Mouse (Mus musculus) adrenal gland, postnatal 36 days (tissue): ENCODE measurements around the gene Midn. TPM values are rescaled to one million over a fixed set of nuclear protein-coding genes. Genes with fewer than 3 reads are reported as not detected.

Experiments used
- DNase-seq, 2 experiments: peaks; one replicate each; pipeline ENCODE4 v3.0.0; 2021; ENCODE audit warnings: mixed read lengths in 1 of 2
- total RNA-seq, 2 experiments: library from RNA; stranded (reverse); gene quantifications; 2 replicates each; pipeline ENCODE4 v1.2.3; 2021

Gene Midn
- total RNA-seq, 2 experiments from 2014 or later: 104 to 188 TPM

DNA sequence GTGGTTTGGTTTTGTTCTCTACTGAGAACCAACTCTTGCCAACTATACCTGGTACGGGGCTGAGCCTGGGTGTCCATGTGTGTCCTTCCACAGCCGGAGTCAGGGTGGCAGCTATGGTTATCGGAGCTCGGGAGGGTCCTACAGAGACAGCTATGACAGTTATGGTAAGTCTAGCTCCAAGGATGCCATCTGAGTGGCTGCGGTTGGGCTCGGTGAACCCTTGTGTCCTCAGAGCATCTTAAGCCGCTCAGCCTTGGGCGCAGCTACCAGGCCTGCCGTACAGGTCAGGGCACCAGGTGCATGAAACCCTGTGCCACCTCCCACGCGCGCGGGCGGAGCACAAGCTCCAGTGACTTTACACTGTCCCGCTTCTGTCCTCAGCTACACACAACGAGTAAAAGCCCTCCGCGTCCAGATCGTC lies 22.5 kb downstream of the Midn start:
- no peak for DNase-seq

DNA sequence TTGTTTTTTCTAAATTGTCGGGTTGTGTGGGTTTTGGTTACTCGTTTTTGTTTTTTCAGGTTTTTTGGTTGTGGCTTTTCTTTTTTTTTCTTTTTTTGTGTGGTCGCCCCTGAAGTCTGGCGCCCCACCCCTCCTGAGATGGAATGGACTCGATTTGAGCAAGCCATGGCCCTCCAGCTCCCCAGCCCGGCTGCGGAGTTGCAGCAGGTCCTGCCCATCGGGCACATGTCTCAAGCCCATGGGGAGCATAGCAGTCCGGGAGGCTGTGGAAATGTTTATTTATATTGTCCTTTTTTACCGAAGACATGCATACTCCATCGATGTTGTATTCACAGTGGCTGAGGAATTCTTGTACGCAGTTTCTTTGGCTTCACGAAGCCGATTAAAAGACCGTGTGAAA lies 23.2 kb downstream of the Midn start:
- no peak for DNase-seq

DNA sequence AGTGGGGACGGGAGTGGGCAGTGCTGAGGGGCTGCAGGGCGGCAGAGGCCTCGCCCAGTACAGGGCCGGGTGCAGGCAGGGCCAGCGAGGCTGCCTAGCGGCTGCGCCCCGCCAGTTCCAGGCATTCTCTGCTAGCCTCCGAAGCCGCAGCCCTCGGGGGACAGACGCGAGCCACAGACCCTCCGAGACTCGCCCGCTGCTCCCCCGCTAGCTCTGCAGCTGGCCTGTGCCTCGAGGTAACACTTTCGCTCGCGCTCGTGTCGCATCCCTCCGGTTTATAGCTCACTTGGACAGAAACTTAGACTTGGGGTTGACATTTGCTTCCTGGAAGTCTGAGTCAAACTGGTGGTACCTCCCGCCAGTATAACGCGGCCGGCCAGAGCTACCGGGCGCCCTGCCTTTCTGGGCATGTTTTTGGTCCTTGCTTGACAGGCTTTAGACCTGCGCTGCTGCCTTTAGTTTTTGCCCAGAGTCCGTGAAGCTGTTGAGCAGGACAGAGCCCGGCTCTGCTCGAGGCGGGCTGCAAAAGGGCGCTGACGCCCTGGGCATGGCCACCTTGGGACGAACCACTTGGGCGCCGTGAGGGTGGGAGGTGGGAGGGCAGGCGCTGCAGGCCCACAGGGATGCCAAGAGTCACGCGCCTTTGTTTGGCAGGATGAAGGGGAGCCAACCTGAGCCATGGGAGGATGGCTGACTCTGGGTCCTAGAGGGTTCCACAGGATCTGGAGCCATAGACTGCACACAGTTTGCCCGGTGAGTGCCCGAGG lies 23.9 kb downstream of the Midn start:
- DNase-seq: no peak

DNA sequence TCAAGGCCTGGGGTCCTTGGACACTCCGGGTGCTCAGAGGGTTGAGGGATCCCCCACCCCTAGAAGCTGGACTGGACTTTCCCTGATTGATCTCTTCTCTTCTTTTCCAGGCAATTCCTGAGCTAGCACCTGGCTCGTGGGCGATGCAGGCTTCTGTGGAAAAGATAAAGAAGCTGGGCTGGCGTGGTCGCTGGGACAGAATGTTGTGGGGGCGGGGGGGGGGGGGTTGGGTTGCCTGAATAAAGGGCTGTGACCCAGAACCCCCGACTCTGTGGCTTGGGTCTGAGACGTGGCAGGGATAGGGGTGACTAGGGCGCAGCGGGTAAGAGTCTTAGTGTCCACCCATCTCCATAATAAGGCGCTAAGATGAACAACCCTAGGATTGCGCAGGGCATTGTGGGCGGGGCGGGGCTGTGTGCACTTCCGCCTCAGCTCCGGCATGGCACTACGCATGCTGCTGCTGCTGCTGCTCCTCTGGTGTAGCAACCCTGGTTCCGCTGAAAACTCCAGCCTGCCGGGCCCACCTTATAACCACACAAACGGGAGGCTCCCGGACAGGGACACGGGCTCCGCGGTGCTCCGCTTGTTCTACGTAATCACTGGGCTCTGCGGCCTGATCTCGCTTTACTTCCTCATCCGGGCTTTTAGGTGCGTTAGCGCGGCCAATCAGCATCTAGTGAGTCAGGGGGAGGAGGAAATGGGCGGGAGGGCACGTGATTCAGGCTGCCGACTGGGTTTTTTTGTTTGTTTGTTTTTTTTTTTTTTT lies 24.6 kb downstream of the Midn start, which contains the start of gene 1600002K03Rik:
1600002K03Rik (plus strand) TSS at position 418 of the 766 bp plus-strand sequence.
- DNase-seq: peak; percentile 89 to 93

DNA sequence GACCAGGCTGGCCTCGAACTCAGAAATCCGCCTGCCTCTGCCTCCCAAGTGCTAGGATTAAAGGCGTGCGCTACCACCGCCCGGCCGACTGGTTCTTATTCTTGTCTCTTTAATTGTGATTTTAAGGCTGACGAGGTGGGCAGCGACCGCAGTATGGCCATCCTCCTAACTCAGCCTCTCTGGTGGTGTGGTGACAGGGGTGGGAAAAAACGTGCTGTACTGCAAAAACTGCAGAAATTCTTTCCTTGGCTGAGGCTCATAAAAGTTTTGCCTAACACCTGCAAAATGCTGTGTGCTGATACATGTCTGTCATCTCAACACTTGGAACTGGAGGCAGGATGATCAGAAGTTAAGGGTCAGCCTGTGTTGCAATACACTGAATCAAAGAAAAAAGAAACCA lies 25.3 kb downstream of the Midn start:
- DNase-seq: no peak

DNA sequence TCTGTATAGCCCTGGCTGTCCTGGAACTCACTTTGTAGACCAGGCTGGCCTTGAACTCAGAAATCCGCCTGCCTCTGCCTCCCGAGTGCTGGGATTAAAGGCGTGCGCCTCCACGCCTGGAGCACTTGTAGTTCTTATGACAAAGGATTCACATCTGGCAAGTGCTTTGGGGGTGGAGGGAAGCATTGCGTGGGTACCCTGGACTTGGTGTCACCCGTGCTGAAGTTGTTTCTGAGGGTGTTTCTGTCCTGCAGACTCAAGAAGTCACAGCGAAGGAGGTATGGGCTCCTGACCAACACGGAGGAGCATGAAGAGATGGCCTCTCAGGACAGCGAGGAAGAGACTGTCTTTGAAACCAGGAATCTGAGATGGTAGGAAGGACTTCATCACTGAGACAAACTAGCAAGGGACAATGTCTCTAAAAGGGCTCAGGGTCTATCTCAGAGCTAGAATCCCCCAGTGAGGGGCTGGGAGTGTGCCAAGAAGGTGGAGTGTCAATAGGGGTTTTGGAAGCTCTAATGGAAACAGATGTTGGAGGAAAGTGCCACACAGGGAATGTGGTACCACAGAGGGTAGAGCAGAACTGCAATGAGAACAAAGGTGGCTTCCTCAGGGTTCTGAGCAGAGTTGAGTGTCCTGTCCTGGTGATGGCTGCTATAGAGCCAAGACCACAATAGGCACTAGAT lies 26.0 kb downstream of the Midn start:
- DNase-seq: no peak

DNA sequence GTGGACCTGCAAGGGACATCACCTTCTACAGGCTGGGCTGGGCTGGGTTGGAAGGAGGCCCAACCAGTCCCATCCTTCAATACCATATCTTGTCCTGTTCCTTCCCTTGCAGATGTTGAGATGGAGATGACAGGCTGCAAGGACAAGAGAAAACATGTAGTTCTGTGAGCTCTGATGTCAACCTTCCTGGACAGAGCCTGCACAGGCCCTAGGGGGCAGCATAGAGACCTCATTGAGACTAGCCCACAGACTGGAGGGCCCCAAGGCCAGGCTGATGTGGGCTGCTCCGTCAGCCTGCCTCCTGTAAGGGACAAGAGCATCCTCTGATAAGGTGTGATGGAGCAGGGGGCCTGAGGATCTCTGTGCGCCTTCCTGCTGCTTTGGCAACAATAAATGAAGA lies 26.6 kb downstream of the Midn start:
- peak in 1 of 2 experiments; percentile 68 for DNase-seq

DNA sequence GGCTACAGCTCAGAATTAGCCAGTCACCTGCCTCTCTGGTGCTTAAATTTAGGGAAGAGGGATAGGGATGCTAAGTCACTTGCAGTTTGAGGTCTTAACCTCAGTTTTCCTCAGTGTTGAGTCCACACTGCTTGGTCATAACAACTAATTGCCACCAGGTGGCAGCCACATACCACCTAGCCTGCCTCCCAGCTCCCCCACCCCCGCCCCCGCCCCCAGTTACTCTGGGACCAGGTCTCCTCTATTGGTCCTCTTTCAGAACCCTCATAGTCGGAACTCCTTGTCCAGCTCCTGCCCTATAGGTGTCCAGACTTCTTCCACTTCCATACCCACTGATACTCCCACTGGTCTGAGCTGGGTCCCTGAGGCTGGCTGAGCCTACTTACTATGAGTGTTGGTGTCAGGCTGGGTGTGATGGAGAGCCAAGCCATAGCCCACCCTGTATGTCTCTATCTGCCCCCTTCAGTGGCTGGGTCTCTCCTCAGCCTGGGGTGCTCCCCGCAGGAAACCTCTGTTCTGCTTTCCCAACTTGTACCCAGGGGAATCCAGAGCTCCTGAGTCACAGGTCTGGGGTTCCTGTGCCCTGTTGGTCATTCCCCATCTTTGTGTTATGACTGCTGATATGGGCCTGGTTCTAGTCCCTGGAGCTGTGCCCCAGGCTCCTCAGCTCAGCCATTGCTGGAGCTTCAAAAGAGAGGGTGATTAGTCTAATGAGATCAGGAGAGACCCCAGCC lies 27.6 kb downstream of the Midn start:
- DNase-seq: peak in 1 of 2 experiments; percentile 60

DNA sequence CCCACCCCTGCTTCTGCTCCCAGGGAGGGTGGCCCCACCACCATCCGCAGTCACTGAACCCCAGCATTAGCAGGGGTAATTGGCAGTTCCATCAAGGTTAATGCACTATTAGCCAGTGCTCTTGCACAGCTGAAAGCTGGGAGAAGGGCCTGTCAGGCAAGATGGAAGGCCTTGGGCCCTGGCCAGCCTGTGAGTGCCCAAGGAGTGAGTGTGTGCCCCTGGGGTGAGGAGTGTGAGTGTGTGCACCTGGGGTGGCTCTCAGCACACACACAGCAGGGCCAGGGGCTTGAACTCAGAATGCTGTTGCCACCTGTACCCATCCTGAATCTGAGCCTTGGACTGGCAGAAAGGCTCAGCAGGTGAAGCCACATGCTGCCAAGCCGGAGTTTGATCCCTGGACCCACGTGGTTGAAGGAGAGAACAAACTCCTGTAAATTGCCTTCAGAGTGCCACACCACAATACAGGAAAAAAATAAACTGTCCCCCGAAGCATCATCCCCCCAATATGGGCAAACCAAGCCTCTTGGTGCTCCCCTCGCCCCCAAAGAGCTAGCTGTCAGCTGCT lies 28.3 kb downstream of the Midn start:
- DNase-seq: peak; percentile 60 to 76

DNA sequence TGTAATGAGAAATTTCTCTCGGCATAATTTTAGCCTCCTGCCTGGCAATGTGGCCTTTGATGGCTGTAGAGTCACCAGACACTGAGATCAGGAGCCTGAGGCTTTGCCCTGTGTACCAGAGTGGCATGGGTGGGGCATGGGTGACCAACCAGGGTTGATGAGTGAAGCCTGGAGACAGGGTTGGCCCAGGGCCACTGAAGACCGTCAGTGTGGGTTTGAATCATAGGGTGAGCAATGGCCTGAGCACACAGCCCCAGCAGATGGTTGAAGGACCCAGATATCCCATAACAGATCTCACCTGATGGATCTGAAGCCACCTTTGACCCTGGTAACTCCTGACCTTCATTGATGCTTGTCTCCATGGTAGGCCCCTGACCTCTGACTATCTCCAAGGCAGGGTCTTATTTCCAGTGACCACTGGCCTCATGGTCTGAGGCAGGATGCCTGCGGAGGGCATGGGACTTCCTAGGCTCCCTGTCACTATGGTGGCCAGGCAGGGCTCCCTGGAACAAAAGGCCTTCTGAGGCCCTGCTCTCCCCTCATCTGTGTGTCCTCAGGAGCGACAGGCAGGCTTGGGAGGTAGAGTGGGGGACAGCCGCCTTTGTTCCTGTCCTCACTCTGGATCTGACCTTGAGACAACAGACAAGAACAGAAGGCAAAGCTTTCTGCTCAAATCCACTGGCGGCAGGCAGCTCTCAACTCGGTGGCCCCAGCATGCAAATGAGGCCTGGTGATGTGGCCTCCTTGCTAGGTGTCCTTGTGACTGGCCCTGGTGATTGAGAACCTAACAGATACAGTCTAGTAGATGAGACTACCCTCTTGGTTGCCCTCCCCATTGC lies 29.6 kb downstream of the Midn start:
- peak; percentile 88 to 89 for DNase-seq

DNA sequence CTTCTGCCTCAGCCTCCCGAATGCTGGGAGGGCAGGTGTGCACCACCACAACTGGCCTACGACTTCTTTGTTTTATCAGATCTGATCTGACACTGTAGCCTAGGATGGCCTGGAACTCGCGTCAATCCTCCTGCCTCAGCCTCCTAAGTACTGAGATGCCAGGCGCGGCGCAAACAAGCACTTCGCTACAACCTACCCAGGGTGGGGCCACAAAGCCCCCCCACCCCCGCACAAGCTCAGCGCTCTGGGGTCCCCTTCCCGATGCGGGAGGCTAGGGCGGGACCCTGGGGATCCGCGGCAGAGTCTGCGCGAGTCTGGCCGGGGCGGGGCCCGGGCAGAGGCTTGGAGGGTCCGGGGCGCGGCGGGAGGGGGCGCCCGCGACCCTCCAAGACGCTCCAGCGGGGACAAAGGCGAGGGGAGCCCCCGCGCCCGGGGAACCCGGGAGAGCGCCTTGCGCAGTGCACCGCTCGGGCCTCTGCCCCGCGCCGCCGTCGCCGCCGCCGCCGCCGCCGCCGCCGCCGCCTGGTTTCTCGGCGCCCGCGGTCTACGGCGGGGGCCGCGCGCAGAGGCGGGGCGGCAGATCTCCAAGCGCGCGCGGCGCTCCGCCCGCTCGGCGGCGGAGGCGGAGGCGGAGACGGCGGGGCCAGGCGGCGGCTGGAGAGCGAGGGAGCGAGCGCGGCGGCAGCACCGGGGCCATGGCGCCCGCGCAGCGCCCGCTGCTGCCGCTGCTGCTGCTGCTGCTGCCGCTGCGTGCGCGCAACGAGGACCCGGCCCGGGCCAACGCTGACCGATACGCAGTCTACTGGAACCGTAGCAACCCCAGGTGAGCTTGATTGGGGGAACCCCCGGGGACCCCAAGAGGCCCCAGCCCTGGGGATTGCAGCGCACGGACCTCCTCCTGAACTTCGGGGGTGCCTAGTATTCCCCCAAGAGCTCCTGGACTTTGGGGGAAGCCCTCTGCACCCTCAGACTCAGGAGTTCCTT lies 31.3 kb downstream of the Midn start, which contains the start of gene Efna2:
Efna2 (plus strand) TSS at position 415 of the 984 bp plus-strand sequence.
- peak; percentile 76 to 82 for DNase-seq

DNA sequence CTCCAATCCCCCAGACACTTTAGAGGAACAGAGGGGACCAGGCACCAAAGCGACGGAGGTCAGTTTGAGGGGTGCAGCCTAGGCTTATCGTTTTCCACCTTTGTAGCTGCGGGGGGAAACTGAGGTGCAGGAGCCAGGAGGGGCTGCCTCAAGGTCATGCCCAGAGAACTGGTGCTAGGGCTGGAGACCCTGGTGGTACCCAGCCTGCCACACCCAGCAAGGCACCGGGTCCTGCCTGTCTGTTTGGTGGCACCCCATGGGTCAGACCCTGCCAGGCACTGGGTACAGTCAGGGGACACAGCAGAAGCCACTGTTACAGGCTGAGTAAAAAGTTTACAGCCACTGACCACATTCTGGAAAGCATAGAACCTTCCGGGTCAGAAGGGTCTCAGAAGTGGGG lies 32.2 kb downstream of the Midn start:
- DNase-seq: no peak

DNA sequence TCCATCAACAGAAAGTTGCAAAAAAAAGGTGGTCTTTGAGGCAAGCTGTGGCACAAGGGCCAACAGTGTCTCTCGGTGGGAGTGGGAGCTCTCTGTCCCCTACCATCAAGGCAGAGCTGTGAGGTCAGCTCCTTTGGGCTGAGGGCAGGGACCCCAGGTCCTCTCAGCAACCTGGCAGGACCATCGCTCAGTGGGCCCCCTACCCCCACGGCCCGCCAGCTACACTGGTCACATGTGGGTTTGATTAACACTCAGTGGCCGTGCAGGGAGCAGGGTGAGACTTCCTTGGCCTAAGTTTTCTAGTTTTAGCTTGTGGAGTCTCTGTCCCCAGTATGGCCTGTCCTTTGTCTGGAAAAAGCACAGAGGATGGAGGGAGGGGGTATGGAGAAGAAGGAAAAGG lies 32.8 kb downstream of the Midn start:
- no peak for DNase-seq

DNA sequence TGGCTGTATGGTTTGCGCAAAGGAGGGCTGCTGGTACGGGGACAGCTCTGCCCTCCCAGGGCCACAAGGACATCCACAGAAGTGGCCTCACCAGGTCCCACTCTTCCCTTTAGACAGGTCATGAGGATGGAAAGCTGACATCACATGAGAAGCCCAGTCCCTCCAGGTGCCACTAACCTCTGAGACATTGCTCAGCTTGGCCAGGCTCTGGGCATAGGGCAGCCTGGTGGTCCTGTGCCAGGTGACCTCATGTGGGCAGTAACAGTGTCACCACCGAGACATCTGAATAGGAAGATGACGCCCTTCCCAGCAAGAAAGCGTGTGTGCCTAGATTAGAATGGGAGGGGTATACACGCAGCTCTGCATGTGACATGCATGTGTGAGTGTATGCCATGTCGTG lies 34.5 kb downstream of the Midn start:
- no peak for DNase-seq

DNA sequence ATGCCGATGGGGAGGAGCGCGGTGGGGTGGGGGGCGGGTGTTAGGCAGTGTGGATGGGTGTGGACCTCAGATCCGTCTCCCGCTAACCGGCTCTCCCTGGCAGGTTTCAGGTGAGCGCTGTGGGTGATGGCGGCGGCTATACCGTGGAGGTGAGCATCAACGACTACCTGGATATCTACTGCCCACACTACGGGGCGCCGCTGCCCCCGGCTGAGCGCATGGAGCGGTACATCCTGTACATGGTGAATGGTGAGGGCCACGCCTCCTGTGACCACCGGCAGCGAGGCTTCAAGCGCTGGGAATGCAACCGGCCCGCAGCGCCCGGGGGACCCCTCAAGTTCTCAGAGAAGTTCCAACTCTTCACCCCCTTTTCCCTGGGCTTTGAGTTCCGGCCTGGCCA lies 38.6 kb downstream of the Midn start:
- DNase-seq: no peak

DNA sequence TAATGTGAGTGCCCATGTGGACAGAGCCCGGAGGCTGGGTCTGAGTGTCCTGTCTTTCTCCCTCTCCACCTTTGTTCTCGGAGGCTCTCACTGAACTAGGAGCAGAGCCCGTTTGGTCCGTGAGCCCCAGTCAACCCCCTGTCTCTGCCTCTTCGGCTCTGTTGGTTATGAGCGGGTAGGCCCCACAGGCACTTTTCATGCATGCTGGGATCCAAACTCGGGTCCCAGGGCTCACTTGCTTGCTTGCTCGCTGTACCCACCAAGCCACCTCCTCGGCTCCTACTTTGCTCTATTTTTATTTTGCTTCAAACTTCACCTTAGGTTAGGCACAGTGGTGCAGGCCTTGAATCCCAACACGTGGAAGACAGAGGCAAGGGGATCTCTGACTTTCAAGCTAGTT lies 39.7 kb downstream of the Midn start:
- DNase-seq: no peak

DNA sequence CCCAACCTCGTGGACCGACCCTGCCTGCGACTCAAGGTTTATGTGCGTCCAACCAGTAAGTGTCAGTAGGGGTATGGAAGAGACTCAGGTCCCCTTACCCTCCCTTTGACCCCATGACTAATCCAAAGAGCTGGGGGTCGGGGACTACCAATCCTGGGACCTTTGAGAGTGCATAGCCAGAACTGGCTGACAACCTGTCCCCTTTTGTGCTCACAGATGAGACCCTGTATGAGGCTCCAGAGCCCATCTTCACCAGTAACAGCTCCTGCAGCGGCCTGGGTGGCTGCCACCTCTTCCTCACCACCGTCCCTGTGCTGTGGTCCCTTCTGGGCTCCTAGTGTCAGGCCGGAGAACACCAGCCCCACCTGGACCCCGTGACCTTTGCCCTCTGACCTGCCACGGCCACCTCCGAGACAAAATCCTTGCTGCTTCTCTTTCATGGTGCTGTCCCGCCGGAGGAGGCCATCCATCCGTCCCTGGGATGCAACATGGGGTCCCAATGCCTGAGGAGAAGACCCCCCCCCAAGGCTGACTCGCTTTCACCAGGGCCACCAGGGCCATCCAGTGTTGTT lies 40.5 kb downstream of the Midn start:
- no peak for DNase-seq

DNA sequence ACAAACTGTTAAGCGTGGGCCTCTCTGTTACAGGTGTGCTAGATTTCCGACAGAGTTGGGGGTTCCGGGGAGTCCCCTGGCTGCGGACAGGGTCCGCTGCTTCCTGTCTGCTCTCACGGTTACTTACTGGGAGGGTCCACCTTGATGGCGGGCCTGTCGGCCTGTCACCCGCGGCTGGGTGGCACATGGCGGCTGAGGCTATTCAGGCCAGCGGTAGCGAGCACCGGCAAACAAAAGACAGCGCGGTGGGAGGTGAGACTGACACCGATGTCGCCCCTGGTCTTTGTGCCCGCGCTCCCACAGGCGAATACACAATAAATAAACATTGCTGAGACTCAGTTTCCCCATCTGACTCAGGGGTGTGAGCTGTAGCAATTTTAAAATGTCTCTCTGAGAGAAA lies 41.9 kb downstream of the Midn start:
- no peak for DNase-seq

DNA sequence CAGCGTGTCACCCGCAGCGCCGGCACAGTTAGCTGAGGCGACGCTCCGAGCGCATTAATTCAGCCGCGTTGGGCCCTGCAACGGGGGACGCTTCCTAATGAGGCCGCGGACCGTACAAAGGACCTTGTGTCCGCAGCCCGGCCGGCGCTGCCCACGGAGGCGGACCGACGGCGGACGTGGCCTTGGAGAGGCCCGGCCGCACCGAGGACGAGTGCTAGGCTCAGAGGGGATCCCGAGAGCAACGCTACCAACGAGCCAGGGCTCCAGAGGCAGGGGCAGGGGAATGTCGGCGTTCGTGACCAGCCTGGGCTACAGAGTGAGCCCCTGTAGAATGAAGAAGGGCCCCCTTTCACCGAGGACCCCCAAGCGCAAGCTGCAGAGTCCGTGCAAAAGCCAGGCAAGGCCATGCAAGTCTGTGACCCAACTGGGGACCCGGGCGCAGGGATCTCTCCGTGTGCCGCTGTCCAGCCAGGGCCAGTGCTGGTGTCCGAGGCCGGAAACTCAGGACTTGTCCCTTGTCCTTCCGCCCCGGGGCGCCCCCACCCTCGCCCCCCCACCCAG lies 42.5 kb downstream of the Midn start:
- peak; percentile 65 to 73 for DNase-seq
